Mouse (Mus musculus) layer of hippocampus, adult 9-10 months (tissue): ENCODE measurements around the gene Olfr1295.

Experiments
- DNase-seq: peaks from one replicate; pipeline ENCODE4 v3.0.0; 2022; ENCODE audit warnings: low spot score

Olfr1295 gene

GRCm38 (mm10) chr2:111569581-111569980 lies at the start of gene Olfr1295:
Gene Olfr1295 (minus strand): TSS chr2:111569681.
- no peak for DNase-seq

- DNase-seq, result no peak
These were observed 29.3 kb downstream of the Olfr1295 start, which contains the start of gene Olfr1294 for GRCm38 (mm10) chr2:111540191-111540590. Gene Olfr1294 (minus strand): TSS chr2:111540291.

- DNase-seq, result no peak
These were observed 44.6 kb downstream of the Olfr1295 start, which contains the start of gene Olfr1293-ps for GRCm38 (mm10) chr2:111524903-111525302. Gene Olfr1293-ps (plus strand): TSS chr2:111525203.

- no peak for DNase-seq
These were observed 52.0 kb downstream of the Olfr1295 start for GRCm38 (mm10) chr2:111517451-111517850.
